Mouse (Mus musculus) bone marrow, adult 2 months (tissue): Measurements from ENCODE around the gene Osbp2.

ENCODE experiments used
- CTCF ChIP-seq: fragments of 200-500 bp; IDR thresholded peaks from 2 replicates; pipeline ENCODE4 v1.5.1; 2011; ENCODE audit warnings: low read length, control low read depth; ENCODE audit not compliant: control insufficient read depth, insufficient read depth
- POLR2A ChIP-seq: fragments of 200-500 bp; IDR thresholded peaks from 2 replicates; pipeline ENCODE4 v1.6.1; 2011; ENCODE audit warnings: low read depth, mild to moderate bottlenecking, control low read depth, low read length, borderline replicate concordance; ENCODE audit not compliant: control insufficient read depth

GRCm38 (mm10) chr11:3754685-3755084 lies 109.0 kb downstream of the Osbp2 start:
- TF ChIP-seq CTCF (no peak), POLR2A (no peak)
